Mouse (Mus musculus): Measurements from ENCODE around the gene Zcchc18.
"Not testable (repeated sequence)": the region's sequence is repeated elsewhere in the genome, so short reads cannot be mapped to it uniquely, and the experiment has no call there.

Zcchc18 gene

GRCm38 (mm10) chrX:136992978-136993547, at the start of gene Zcchc18:
Gene Zcchc18, plus strand, starts transcription at chrX:136993155.
- in situ Hi-C loops (cut with MboI; ENCODE audit: low sequenced_read_pairs) = no loop called here

DNA sequence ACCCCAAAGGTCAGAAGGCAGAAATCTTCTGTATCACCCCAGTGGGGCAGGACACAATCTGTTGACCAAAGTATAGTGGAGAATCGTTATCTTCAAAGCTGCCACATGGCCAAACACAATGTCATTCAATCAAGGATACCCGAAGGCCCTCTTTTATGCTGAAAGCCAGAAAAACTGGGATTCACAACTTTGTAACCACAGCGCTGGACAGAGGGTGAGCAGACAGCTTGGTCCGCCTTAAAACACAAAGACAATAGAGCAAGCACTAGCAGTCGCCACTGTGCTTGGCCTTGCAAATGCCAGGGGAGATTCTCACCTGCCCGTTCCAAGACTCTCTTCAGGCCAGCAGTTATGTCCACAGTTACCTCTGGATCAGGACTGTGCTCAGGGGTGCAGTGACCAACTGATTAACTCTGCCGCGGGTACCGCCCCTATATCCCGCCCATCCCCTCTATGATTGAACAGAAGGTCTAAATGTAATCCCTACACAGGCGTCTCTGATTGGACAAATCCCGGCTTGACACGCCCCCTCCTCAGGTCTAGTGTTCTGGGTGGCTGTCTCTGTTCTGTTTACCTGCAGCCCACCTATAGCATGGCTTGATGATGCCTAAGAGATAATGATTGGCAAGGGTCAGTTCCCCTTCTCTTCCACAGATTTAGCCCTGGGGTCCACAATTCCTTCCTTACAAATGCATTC, 35.2 kb upstream of the Zcchc18 start:
- in situ Hi-C loops (cut with MboI; ENCODE audit: low sequenced_read_pairs) = not testable (repeated sequence)

DNA sequence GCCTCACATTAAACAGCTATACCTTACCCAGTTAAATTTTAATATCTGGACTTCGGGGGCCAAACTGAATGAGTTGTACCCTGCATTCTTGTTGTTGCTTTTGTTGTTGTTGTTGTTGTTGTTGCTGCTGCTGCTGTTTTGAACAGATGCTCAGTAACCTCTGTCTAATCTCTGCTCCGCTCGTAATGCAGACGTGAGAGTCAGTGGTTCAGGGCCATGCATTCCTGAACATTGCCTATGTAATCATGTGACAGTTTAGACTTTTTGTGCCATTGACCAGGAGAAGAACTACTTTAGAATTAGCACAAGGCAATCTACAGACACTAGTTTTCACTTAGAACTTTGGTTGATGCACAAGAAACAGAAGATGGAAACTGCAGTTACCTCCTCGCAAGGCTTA, 34.7 kb upstream of the Zcchc18 start:
- in situ Hi-C loops (cut with MboI; ENCODE audit: low sequenced_read_pairs) = not testable (repeated sequence)

- in situ Hi-C loops (cut with MboI; ENCODE audit: low sequenced_read_pairs) = loop anchor here (10.0 kb wide), 1 partner anchor 65 kb away; no protein-coding TSS in a partner anchor
Observed at GRCm38 (mm10) chrX:136959688-136960087, 33.3 kb upstream of the Zcchc18 start.

DNA sequence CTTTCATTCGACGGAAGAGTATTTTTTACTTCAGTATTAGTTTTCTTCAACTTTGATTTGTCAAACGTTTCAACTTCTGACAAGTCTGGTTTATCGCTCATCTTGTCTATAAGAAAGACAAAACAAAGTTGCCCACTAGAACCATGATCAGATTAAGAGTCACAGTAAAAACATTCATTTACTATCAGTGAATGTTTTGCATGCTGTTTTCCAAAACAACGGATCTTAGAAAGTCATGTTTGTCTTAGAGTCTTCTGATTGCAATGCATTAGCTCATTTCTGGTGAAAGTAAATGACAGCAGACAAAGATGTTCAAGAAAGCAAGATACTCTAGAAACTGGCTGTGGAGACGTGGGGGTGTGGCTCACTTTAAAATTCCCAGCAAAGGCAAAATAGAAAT, 17.6 kb upstream of the Zcchc18 start, which contains the start of gene Tmsb15b2:
Tmsb15b2 (minus strand) TSS at position 101 of the 400 bp plus-strand sequence.
- in situ Hi-C loops (cut with MboI; ENCODE audit: low sequenced_read_pairs) = not testable (repeated sequence)

- in situ Hi-C loops (cut with MboI; ENCODE audit: low sequenced_read_pairs) = no loop called here
Observed at GRCm38 (mm10) chrX:136976424-136977084, 16.4 kb upstream of the Zcchc18 start, which contains the start of the genes Tmsb15l and Tmsb15b1. Gene Tmsb15l, minus strand, starts transcription at chrX:136976869. Gene Tmsb15b1, minus strand, starts transcription at chrX:136976874.

DNA sequence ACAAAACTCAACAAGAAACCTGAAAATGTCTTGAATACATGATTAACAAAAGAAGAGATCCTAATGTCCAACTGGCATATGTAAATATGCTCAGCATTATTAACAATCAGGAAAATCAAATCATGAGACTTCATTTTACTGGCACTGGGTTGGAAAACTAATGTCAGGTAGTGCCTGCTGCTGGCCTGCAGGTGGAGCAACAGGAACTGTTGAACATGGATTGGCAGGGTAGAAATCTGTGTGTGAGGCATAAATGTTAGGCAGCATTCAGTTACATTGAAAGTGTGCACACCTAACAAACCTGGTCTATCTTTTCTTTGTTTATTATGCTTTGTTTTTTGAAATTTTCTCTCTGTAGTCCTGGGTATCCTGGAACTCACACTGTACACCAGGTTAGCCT, 14.3 kb upstream of the Zcchc18 start:
- in situ Hi-C loops (cut with MboI; ENCODE audit: low sequenced_read_pairs) = no loop called here

GRCm38 (mm10) chrX:136986039-136986438, 6.9 kb upstream of the Zcchc18 start:
- in situ Hi-C loops (cut with MboI; ENCODE audit: low sequenced_read_pairs) = no loop called here

DNA sequence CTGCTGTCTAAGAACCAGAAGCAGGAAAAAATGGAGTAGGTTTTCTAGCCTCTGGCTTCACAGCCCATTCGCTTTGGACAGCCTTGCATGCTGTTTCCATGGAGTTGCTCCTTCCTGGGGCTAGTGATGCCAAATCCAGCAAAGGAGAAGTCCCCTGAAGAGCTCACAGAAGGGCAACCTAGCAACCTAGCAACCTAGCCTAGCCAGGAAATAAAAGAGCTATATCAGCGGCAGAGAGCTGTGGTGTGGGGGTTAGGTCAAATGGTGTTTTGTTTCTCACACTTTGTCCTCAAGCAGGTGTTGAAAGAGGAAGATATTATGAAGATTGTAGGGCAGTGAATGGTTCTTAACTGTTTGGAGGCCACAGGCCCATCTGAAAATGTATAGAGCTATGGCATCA, 1.7 kb upstream of the Zcchc18 start:
- in situ Hi-C loops (cut with MboI; ENCODE audit: low sequenced_read_pairs) = no loop called here

- in situ Hi-C loops (cut with MboI; ENCODE audit: low sequenced_read_pairs) = no loop called here
Observed at GRCm38 (mm10) chrX:136992191-136992965, 577 bp upstream of the Zcchc18 start.

- in situ Hi-C loops (cut with MboI; ENCODE audit: low sequenced_read_pairs) = no loop called here
Observed at GRCm38 (mm10) chrX:136993641-136994040, 686 bp downstream of the Zcchc18 start.

DNA sequence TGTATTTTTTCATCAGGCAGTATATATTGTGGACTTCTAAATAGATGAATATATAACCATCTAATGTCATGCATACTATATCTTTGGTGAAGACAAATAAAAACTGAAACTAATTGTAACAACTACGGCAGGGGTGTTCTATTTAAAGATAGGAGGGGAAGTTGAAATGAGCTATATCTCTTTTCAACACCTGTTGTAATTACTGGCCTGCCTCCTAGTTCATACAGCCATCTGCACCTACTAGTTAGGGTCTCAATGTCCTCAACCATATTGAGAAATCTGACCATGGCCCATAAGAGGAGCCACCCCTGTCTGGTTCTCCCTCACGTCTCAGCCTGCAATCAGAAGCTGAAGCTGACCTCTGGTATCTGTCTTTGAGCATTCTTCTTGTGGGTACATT, 3.3 kb downstream of the Zcchc18 start:
- in situ Hi-C loops (cut with MboI; ENCODE audit: low sequenced_read_pairs) = no loop called here

DNA sequence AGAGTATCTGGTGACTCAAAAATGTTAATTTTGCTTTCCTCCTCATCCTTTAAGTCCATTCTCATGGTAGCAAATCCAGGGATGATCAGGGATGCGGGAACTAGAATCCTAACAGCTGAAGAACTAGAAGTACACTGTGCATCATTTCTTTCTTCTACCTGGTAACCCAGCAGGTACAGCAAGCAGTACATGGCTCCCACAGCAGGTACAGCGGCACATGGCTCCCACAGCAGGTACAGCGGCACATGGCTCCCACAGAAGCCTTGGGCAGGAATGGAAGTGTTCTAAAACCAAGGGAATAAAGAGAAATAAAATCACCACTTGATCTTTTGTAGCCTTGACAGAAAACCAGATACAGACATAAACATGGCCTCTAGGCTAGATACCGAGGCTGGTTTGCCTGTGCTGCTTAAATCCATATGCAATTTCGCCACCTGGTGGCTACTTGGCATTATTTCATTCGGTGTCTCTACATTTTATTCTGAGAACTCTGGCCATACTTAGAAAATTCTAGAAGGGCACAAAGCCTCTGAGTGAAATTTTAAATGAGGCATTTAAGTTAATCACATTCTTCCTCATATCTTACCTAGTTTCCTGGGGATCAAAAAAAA, 22.2 kb downstream of the Zcchc18 start:
- in situ Hi-C loops (cut with MboI; ENCODE audit: low sequenced_read_pairs) = no loop called here

- in situ Hi-C loops (cut with MboI; ENCODE audit: low sequenced_read_pairs) = no loop called here
Observed at GRCm38 (mm10) chrX:137017668-137018067, 24.7 kb downstream of the Zcchc18 start.

DNA sequence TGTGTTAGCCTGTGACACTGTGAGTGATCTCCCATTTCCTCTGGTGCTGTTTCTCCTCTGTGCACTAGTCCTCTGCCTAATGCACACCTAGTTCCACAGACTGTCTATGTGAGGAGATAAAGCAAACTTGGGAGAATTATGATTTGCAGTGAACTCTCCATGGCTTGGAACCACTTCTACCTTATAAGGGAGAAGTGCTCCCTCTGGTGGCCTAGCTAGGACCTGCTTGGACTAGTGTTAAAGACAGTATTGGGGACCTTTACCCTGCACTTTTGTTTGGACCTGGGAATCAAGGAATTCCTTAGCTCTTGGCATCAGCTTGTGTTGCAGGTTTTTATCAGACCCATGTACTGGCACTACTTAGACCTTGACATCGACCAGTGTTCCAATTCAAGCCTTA, 26.4 kb downstream of the Zcchc18 start:
- in situ Hi-C loops (cut with MboI; ENCODE audit: low sequenced_read_pairs) = no loop called here

DNA sequence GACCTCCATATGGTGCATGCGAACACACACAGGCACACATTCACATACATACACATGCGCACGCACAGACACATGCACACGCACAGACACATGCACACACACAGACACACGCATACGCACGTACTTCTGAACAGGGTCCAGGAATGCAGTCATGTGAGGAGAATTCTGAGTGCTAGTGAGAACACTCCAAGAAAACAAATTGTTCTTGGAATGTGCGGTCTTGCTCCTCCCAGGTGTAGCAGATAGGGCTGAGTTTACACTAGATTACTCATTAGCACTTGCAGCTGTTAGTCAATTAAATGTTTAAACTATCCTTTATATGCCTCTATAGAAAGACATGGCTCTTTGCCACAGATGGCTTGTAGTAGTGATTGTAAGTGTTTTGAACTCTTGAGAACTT, 38.0 kb downstream of the Zcchc18 start:
- in situ Hi-C loops (cut with MboI; ENCODE audit: low sequenced_read_pairs) = no loop called here

DNA sequence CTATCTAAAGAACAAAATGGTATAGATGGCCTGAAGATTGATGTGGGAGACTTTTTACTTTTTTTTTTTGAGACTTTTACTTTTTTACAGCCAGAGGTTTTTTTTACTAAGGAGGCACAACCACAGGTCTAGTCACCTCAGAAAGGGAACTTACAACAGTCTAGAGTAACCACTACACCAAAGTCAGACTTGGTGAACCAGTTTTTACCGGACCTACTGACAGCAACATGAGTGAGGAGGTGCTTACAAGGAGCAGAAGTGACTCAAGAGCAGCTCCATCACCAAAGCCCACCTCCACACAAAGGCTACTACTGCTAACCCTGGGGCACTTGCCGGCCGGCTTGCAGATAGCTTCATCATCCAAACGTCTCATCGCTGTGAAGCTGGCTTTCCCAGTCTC, 38.8 kb downstream of the Zcchc18 start:
- in situ Hi-C loops (cut with MboI; ENCODE audit: low sequenced_read_pairs) = no loop called here

GRCm38 (mm10) chrX:137034322-137034721, 41.4 kb downstream of the Zcchc18 start:
- in situ Hi-C loops (cut with MboI; ENCODE audit: low sequenced_read_pairs) = no loop called here

DNA sequence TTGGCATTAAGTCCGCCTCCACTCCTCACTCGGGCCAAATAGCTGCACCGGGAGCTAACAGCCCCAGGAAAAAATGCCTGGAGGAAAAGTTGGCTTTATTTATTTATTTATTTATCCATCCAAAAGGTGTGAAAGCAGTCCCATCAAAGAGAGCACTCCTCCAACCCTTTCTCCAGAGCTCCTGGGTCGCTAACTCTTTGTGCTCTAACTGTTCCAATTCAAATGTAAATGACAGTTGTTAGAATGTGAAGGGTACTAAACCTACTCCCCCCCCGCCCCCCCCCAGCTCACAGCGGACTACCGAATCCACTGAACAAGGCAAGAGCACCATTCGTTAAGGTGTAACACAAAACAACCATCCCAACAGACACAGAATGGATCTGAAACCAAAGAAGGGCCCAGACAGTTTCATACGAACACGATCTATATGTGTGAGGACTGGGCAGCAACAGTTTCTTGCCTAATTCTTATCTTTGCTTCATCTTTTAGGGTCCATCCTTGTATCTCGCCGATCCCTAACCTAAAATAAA, 44.6 kb downstream of the Zcchc18 start:
- in situ Hi-C loops (cut with MboI; ENCODE audit: low sequenced_read_pairs) = no loop called here

DNA sequence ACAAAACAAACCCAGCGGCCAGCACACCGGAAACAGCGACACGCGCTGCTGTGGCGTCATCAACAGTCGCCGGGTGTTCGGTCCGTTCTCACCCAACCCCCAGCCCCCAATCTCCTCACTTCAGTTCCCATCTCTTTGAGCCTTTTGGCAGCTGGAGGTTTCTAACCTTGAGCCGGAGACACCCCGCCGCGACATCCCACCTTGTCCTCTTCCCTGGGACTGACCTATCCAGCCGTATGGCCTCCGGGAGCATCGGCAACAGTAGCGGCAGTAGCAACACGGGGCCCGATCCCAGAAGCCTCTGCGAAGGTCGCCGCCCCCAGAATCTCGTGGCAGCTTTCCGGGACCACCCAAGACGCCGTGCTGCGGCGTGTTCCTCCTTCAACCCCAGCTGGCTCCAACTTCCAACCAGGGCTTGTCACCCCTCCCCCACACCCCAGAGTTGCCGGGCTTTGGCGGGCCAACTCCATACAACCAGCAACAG, 45.1 kb downstream of the Zcchc18 start, which contains the start of gene Slc25a53:
Slc25a53 (minus strand) TSS at position 303 of the 484 bp plus-strand sequence.
- in situ Hi-C loops (cut with MboI; ENCODE audit: low sequenced_read_pairs) = no loop called here
